In the genomic region with DNA sequence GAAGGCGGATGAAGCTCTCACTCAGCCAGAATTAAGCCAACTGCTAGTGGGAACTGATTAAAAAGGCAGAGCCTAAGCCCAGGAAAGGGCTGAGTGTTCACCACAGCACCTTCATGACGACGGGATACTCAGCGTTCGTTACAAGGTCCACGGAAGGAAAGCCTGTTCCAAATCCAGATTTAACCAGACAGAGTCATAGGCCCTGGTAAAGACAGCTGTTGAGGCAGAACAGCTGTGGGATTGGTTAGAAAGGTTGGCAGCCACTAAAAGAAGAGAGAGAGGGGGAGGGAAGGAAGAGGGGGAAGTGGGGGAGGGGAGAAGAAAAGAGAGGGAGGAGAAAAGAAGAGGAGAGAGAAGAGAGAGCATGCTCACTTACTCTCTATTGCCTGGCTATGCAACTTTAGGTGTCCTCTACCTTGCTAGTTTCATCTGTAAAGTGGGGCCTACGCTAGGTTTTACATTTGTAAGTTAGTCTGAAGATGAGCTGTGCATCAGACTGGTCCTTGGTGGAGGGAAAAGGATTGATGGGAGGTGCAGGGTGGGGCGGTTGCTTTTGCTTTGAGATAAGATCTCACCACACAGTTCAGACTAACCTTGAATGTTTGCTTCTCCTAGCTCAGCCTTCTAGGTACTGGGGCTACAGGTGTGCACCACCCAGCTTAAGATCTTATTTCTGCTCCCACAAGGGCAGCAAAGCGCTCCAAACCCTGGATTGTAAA, we compare ENCODE assay signal across 10 mouse cellular contexts. TPM values are rescaled to one million over a fixed set of nuclear protein-coding genes. Genes with fewer than 3 reads are reported as not detected.
DNase-seq lines count a peak whose midpoint lies in the region; ATAC-seq lines count a peak whose summit lies in the region.
"Had no signal": no experiment of that assay in that cellular context is flagged by ENCODE, and none has a peak within 500 bp of the region (broad histone marks: within the 10 kb centered on the region; RNA-seq: fewer than 3 reads in every experiment).

No protein-coding gene starts in this region.

- H3K4me2 ChIP-seq in forebrain, embryonic 12.5 days, result no peak overlapping the region
- no peak overlapping the region for H3K4me2 ChIP-seq in forebrain, embryonic 11.5 days (ENCODE audit: low read depth, low read length, severe bottlenecking)
- H3K4me2 ChIP-seq in embryonic facial prominence, embryonic 15.5 days (replicated peaks), result no peak overlapping the region
- H3K4me2 ChIP-seq in limb, embryonic 12.5 days, result no peak overlapping the region

- no peaks in the 10 kb centered on the region for H3K36me3 ChIP-seq in forebrain, embryonic 12.5 days (replicated peaks)
- no peaks in the 10 kb centered on the region for H3K36me3 ChIP-seq in forebrain, embryonic 11.5 days (ENCODE audit: control insufficient read depth, insufficient read depth, low read length)
- no peaks in the 10 kb centered on the region for H3K36me3 ChIP-seq in embryonic facial prominence, embryonic 15.5 days
- peaks cover 54% of the 10 kb centered on the region for H3K36me3 ChIP-seq in limb, embryonic 12.5 days

- H3K4me3 ChIP-seq in forebrain, embryonic 12.5 days (replicated peaks), result no peak overlapping the region
- H3K4me3 ChIP-seq in forebrain, embryonic 11.5 days (ENCODE audit: low read depth, low read length), result no peak overlapping the region
- H3K4me3 ChIP-seq in embryonic facial prominence, embryonic 15.5 days (replicated peaks), result no peak overlapping the region
- H3K4me3 ChIP-seq in limb, embryonic 12.5 days (replicated peaks), result no peak overlapping the region

- DNase-seq in forebrain, embryonic 11.5 days (ENCODE audit: low spot score), result no peak
- peak; percentile 56 for DNase-seq in 3134 (ENCODE audit: extremely low read depth, insufficient read length, low spot score)
- DNase-seq in frontal cortex, adult 2 months (ENCODE audit: extremely low spot score in 1 of 2, low spot score in 1 of 2), result no peak
- no peak for DNase-seq in embryo, embryonic 9.5 days (ENCODE audit: extremely low spot score)
- DNase-seq: B cell, adult 2 months; right cerebral cortex, adult 18-20 months had no signal

- 83% methylated on average over 9 of the region's 9 CpGs for WGBS in forebrain, embryonic 12.5 days
- WGBS in forebrain, embryonic 11.5 days, result 82% methylated on average over 9 of the region's 9 CpGs
- WGBS in embryonic facial prominence, embryonic 15.5 days, result 47% methylated on average over 9 of the region's 9 CpGs
- WGBS in limb, embryonic 12.5 days, result 62% methylated on average over 9 of the region's 9 CpGs

- no peaks in the 10 kb centered on the region for H3K9me3 ChIP-seq in forebrain, embryonic 12.5 days
- no peaks in the 10 kb centered on the region for H3K9me3 ChIP-seq in forebrain, embryonic 11.5 days (ENCODE audit: control insufficient read depth, low read length)
- no peaks in the 10 kb centered on the region for H3K9me3 ChIP-seq in embryonic facial prominence, embryonic 15.5 days (replicated peaks)
- no peaks in the 10 kb centered on the region for H3K9me3 ChIP-seq in limb, embryonic 12.5 days

- H3K9ac ChIP-seq in forebrain, embryonic 12.5 days, result no peak overlapping the region
- H3K9ac ChIP-seq in forebrain, embryonic 11.5 days (ENCODE audit: low read length), result no peak overlapping the region
- no peak overlapping the region for H3K9ac ChIP-seq in embryonic facial prominence, embryonic 15.5 days
- H3K9ac ChIP-seq in limb, embryonic 12.5 days (replicated peaks), result no peak overlapping the region; the same call in 1 of the 2 replicates

- 0 out of 2 replicates have a peak overlapping the region, but pooled peaks have one; percentile 53 for H3K27ac ChIP-seq in forebrain, embryonic 12.5 days
- H3K27ac ChIP-seq in forebrain, embryonic 11.5 days (ENCODE audit: low read depth, low read length), result no peak overlapping the region
- H3K27ac ChIP-seq in embryonic facial prominence, embryonic 15.5 days (replicated peaks), result peak overlapping the region; percentile 82
- H3K27ac ChIP-seq in limb, embryonic 12.5 days, result peak overlapping the region; percentile 94

- peaks cover 52% of the 10 kb centered on the region for H3K4me1 ChIP-seq in forebrain, embryonic 12.5 days
- peaks cover 17% of the 10 kb centered on the region for H3K4me1 ChIP-seq in forebrain, embryonic 11.5 days (replicated peaks; ENCODE audit: control insufficient read depth, insufficient read depth, low read length)
- H3K4me1 ChIP-seq in embryonic facial prominence, embryonic 15.5 days, result peaks cover 98% of the 10 kb centered on the region
- peaks cover 98% of the 10 kb centered on the region for H3K4me1 ChIP-seq in limb, embryonic 12.5 days (replicated peaks)

- H3K27me3 ChIP-seq in forebrain, embryonic 12.5 days, result peaks cover 9% of the 10 kb centered on the region; the same call in 1 of the 2 replicates
- no peaks in the 10 kb centered on the region for H3K27me3 ChIP-seq in forebrain, embryonic 11.5 days (ENCODE audit: control insufficient read depth, insufficient read depth, low read length)
- no peaks in the 10 kb centered on the region for H3K27me3 ChIP-seq in embryonic facial prominence, embryonic 15.5 days
- no peaks in the 10 kb centered on the region for H3K27me3 ChIP-seq in limb, embryonic 12.5 days

- no peak for ATAC-seq in forebrain, embryonic 12.5 days (ENCODE audit: low FRiP score)
- no peak for ATAC-seq in forebrain, embryonic 11.5 days (replicated peaks; ENCODE audit: low FRiP score)
- ATAC-seq in embryonic facial prominence, embryonic 15.5 days (ENCODE audit: insufficient number of reproducible peaks, low FRiP score, low TSS enrichment, low read depth), result no peak
- no peak for ATAC-seq in limb, embryonic 12.5 days (ENCODE audit: insufficient number of reproducible peaks, insufficient read depth, low FRiP score, low TSS enrichment, low read depth)
- ATAC-seq in megakaryocyte-erythroid progenitor cell, adult 5-6 weeks (replicated peaks; ENCODE audit: low FRiP score, low TSS enrichment, poor library complexity, severe bottlenecking), result no peak

RNA-seq across cellular contexts. Expression of a gene that starts 5.9 kb away (rescaled TPM):
- 38.2 and 43.8 TPM in 2 replicates for polyA plus RNA-seq in forebrain, embryonic 12.5 days (2016; fragmentation: Nextera tagmentation; extraction: Ambion mirVana)
- polyA plus RNA-seq in forebrain, embryonic 11.5 days (2014; fragmentation: Nextera tagmentation; extraction: Ambion mirVana), result 45.3 and 48.6 TPM in 2 replicates
- polyA plus RNA-seq in embryonic facial prominence, embryonic 15.5 days (2015; fragmentation: Nextera tagmentation; extraction: Ambion mirVana), result 168 and 169 TPM in 2 replicates
- polyA plus RNA-seq in limb, embryonic 12.5 days (2016; fragmentation: Nextera tagmentation; extraction: Ambion mirVana), result 188 and 205 TPM in 2 replicates
- 22.6 and 24.7 TPM in 2 replicates for polyA plus RNA-seq in frontal cortex, adult 2 months (2012; rRNA removed)
- not detected in 2 replicates for total RNA-seq in megakaryocyte-erythroid progenitor cell, adult 5-6 weeks (2014; fragmentation: Nextera tagmentation)
- total RNA-seq in megakaryocyte-erythroid progenitor cell, adult 5-6 weeks (2017), result 0.69 TPM in 1 of 2 replicates, not detected in the other

RNA-seq across cellular contexts. Expression of a gene that starts 35.0 kb away (rescaled TPM):
- polyA plus RNA-seq in forebrain, embryonic 12.5 days (2016; fragmentation: Nextera tagmentation; extraction: Ambion mirVana), result 0.92 and 1.6 TPM in 2 replicates
- polyA plus RNA-seq in forebrain, embryonic 11.5 days (2014; fragmentation: Nextera tagmentation; extraction: Ambion mirVana), result 1.8 and 2.7 TPM in 2 replicates
- polyA plus RNA-seq in embryonic facial prominence, embryonic 15.5 days (2015; fragmentation: Nextera tagmentation; extraction: Ambion mirVana), result 5.6 and 6.1 TPM in 2 replicates
- polyA plus RNA-seq in limb, embryonic 12.5 days (2016; fragmentation: Nextera tagmentation; extraction: Ambion mirVana), result 1.3 and 1.7 TPM in 2 replicates
- 6.6 and 8.9 TPM in 2 replicates for polyA plus RNA-seq in frontal cortex, adult 2 months (2012; rRNA removed)
- total RNA-seq in megakaryocyte-erythroid progenitor cell, adult 5-6 weeks (2014; fragmentation: Nextera tagmentation), result 8.4 and 11.5 TPM in 2 replicates
- 1.8 and 4.9 TPM in 2 replicates for total RNA-seq in megakaryocyte-erythroid progenitor cell, adult 5-6 weeks (2017)

RNA-seq across cellular contexts. Expression of a gene that starts 37.0 kb away (rescaled TPM):
- 10.5 and 12.7 TPM in 2 replicates for polyA plus RNA-seq in forebrain, embryonic 12.5 days (2016; fragmentation: Nextera tagmentation; extraction: Ambion mirVana)
- 16.0 and 16.4 TPM in 2 replicates for polyA plus RNA-seq in forebrain, embryonic 11.5 days (2014; fragmentation: Nextera tagmentation; extraction: Ambion mirVana)
- 123 and 126 TPM in 2 replicates for polyA plus RNA-seq in embryonic facial prominence, embryonic 15.5 days (2015; fragmentation: Nextera tagmentation; extraction: Ambion mirVana)
- 52.7 and 56.6 TPM in 2 replicates for polyA plus RNA-seq in limb, embryonic 12.5 days (2016; fragmentation: Nextera tagmentation; extraction: Ambion mirVana)
- polyA plus RNA-seq in frontal cortex, adult 2 months (2012; rRNA removed), result 20.5 and 27.1 TPM in 2 replicates
- 1.4 and 12.9 TPM in 2 replicates for total RNA-seq in megakaryocyte-erythroid progenitor cell, adult 5-6 weeks (2014; fragmentation: Nextera tagmentation)
- total RNA-seq in megakaryocyte-erythroid progenitor cell, adult 5-6 weeks (2017), result 0.65 and 2.5 TPM in 2 replicates
